Mouse (Mus musculus): Measurements from ENCODE around the gene Zfand2b. TPM values are rescaled to one million over a fixed set of nuclear protein-coding genes. Genes with fewer than 3 reads are reported as not detected.
A peak's percentile ranks its signal among the peaks of the same experiment; 100 is the strongest.

The Zfand2b gene
- total and polyA plus RNA-seq, 3 experiments: 13.2 to 31.4 (median 17.4) TPM

DNA sequence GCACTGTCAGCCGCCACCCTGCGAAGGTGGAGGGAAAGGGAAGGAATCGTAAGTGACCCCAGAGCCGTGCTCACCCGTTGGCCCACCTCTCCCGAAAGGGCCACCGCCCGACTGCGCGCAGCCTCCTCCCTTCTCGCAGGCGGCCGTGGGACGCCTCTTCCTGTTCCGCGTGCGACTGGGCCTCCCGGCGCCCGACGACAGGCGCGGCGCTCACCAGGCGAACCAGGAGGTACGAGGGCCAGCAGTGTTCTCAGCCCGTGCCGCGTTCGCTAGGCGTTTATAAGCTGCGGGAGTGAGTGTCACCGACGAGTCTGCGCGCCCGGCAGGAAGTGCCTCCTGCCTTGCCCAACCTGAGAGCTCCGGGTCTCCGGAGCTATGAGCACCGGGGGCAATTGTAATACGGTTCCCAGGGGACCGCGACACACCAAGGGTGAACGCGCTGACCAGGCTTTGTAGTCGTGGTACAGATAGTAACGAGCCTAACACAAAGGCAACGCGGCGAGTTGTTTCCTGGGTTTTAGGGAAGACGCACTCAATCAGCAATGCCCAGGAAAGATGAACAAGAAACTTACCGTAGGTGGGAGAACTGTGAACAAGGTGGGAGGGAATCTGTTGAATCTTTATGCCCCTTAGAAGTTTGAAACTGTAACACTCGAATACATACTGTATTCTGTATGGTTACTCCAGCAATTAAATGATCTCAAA, 26.8 kb upstream of the Zfand2b start:
- Histone ChIP-seq H3K4me1 (ENCODE audit: control insufficient read depth, insufficient read depth, low read length) (peaks cover 2% of the 10 kb centered on the region), H3K27ac (peak overlapping the region; percentile 97), H3K4me3 (peak overlapping the region; percentile 82), H3K36me3 (ENCODE audit: control insufficient read depth, insufficient read depth, low read length) (peaks cover 2% of the 10 kb centered on the region; the same call in 1 of the 2 replicates), H3K9ac (ENCODE audit: low read depth, low read length) (peak overlapping the region; percentile 88), H3K27me3 (ENCODE audit: control insufficient read depth, insufficient read depth, low read length) (no peaks in the 10 kb centered on the region), H3K79me2 (replicated peaks; ENCODE audit: control insufficient read depth, insufficient read depth, low read length) (no peaks in the 10 kb centered on the region)
- under 1% methylated on average over 53 of the region's 53 CpGs for WGBS
- peak; percentile 87 for DNase-seq
- peak; percentile 88 for TF ChIP-seq POLR2A (IDR thresholded peaks at IDR 0.05; ENCODE audit: insufficient read depth, low read depth, low read length)
- TF ChIP-seq EP300 (IDR thresholded peaks at IDR 0.05; ENCODE audit: insufficient read depth, low read depth, low read length): no peak
- intact Hi-C loops (cut with DNase I): loop anchor here (2.0 kb wide), 1 partner anchor 51 kb away; the partner anchor contains the start of genes Ankzf1 and Atg9a

DNA sequence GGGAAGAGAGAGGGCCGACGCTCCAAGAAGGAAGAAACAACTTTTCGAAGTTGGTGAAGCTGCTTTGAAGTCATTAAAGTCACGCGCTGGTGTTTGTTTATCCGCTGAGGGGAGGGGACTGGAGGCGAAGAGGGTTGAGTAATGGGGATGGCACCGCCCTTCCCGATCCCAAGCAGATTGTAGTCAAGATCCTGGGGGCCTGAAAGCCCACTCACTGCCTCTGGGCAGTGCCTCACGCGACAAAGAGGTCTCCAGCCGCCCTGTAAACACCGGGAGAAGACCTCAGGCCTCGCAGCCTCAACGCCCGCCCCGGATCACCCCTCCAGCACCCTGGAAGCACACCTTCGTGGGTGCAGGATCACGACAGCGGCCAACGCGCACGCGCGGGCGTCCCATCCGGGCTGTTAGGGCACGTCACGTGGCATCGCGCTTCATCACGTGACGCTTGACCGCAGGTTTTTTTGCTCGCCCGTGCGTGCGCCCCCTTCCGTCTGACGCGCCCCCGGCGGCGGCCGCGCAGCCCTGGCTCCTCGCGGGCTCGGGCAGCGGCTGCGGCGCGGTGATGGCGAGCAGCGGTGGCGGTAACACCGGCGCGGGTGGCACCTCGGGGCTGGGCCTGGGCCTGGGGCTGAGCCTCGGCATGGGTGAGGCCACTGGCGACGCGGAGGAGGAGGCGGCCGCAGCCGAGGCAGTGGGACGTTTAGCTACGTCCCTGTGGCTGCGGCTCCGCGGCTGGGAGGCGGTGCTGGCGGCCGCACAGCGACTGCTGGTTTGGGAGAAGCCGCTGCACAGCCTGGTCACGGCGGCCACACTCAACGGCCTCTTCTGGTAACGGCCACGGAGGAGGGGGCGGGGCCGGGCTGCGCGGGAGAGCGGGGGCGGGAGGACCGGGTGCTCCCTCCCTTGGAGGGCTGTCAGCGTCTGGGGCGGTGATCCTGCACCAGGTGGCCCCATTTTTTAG, 25.9 kb upstream of the Zfand2b start, which contains the start of the genes Cnppd1 and Retreg2:
Gene Cnppd1, minus strand, starts transcription at position 411 of the 961 bp plus-strand sequence.
Gene Retreg2, plus strand, starts transcription at position 478 of the 961 bp plus-strand sequence.
- H3K36me3 ChIP-seq (ENCODE audit: control insufficient read depth, insufficient read depth, low read length): peaks cover 2% of the 10 kb centered on the region; the same call in 1 of the 2 replicates
- H3K27me3 ChIP-seq (ENCODE audit: control insufficient read depth, insufficient read depth, low read length): no peaks in the 10 kb centered on the region
- peak within 1 kb of the TSS; percentile 98 for H3K9ac ChIP-seq (ENCODE audit: low read depth, low read length)
- H3K4me3 ChIP-seq: peak within 1 kb of the TSS; percentile 82
- TF ChIP-seq EP300 (IDR thresholded peaks at IDR 0.05; ENCODE audit: insufficient read depth, low read depth, low read length) (peak; percentile 73; the same call in 1 of the 2 replicates), POLR2A (IDR thresholded peaks at IDR 0.05; ENCODE audit: insufficient read depth, low read depth, low read length) (peak; percentile 94), CTCF (IDR thresholded peaks at IDR 0.05) (peak; percentile 86)
- under 1% methylated on average over 91 of the region's 91 CpGs for WGBS
- no peaks in the 10 kb centered on the region for H3K79me2 ChIP-seq (replicated peaks; ENCODE audit: control insufficient read depth, insufficient read depth, low read length)
- peaks cover 2% of the 10 kb centered on the region for H3K4me1 ChIP-seq (ENCODE audit: control insufficient read depth, insufficient read depth, low read length)
- peak within 1 kb of the TSS; percentile 97 for H3K27ac ChIP-seq
- peak; percentile 97 to 98 for DNase-seq
- intact Hi-C loops (cut with DNase I): loop anchor here (1.0 to 2.0 kb wide), 2 partner anchors 26 to 50 kb away; partner anchors contain the start of genes Ankzf1, Atg9a and Zfand2b

DNA sequence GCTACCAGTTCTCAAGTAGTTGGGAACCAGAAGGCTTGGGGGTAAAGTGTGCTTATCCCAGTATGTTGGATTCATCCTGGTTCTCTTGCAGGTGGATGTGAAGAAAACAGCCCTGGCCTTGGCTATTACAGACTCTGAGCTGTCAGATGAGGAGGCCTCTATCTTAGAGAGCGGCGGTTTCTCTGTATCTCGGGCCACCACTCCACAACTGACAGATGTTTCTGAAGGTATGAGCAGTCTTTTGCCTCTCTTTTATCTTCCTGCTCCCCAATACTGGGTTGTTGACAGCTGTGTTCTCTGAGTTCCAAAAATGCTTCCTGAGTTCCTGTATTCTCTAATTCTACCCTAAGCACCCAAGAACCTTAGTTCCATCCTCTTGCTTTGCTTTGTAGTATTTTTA, 22.9 kb upstream of the Zfand2b start:
- no peaks in the 10 kb centered on the region; the same call in none of the 2 replicates for H3K36me3 ChIP-seq (ENCODE audit: control insufficient read depth, insufficient read depth, low read length)

DNA sequence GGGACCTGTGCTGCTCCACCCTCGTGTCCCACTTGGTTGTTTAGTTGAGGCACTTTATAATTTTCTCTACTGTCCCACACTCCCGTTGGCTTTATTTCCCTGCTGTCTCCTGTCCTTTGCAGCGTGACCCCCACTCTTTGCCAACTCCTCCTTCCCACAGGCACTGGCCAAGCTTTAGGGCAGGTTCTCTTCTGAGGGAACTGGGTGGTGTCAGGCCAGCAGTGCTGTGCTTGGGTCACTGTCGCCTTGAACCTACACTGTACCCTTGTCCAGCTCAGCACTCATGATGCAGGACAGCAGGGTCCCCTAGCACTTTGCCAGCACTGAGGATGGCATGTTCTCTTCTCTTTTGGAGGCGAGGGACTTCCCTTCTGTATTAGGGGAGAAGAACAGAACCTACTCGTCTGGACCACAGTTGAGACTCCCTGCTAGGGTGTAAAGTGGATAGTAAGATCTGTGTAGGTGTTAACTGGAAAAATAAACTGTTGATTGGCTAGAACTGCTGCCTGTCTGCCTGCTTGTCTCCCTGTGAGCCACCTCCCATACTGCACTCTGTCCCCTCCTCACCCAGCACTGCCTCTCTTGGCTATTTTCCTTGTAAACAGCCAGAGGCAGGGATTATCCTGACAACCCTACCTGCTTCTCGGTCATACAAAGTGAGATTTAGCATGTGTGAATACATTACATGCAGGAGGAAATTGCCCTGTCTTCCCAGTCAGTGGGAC, 20.9 kb upstream of the Zfand2b start:
- intact Hi-C loops (cut with DNase I): no loop called here
- H3K4me1 ChIP-seq (ENCODE audit: control insufficient read depth, insufficient read depth, low read length): peaks cover 2% of the 10 kb centered on the region
- H3K4me3 ChIP-seq: no peak overlapping the region
- TF ChIP-seq CTCF (IDR thresholded peaks at IDR 0.05) (no peak), POLR2A (IDR thresholded peaks at IDR 0.05; ENCODE audit: insufficient read depth, low read depth, low read length) (no peak), EP300 (IDR thresholded peaks at IDR 0.05; ENCODE audit: insufficient read depth, low read depth, low read length) (no peak)
- no peaks in the 10 kb centered on the region for H3K79me2 ChIP-seq (replicated peaks; ENCODE audit: control insufficient read depth, insufficient read depth, low read length)
- no peaks in the 10 kb centered on the region for H3K27me3 ChIP-seq (ENCODE audit: control insufficient read depth, insufficient read depth, low read length)
- no peak for DNase-seq
- no peak overlapping the region for H3K9ac ChIP-seq (ENCODE audit: low read depth, low read length)
- H3K27ac ChIP-seq: no peak overlapping the region
- WGBS: 75% methylated on average over 7 of the region's 7 CpGs
- H3K36me3 ChIP-seq (ENCODE audit: control insufficient read depth, insufficient read depth, low read length): no peaks in the 10 kb centered on the region; the same call in 1 of the 2 replicates

More for the DNA sequence above, 22.9 kb upstream of the Zfand2b start:
- Histone ChIP-seq H3K79me2 (replicated peaks; ENCODE audit: control insufficient read depth, insufficient read depth, low read length) (no peaks in the 10 kb centered on the region), H3K27me3 (ENCODE audit: control insufficient read depth, insufficient read depth, low read length) (no peaks in the 10 kb centered on the region), H3K4me1 (ENCODE audit: control insufficient read depth, insufficient read depth, low read length) (peaks cover 2% of the 10 kb centered on the region), H3K9ac (ENCODE audit: low read depth, low read length) (no peak overlapping the region), H3K4me3 (no peak overlapping the region), H3K27ac (no peak overlapping the region)
- intact Hi-C loops (cut with DNase I): no loop called here
- WGBS: 94% methylated on average over 3 of the region's 3 CpGs
- TF ChIP-seq CTCF (IDR thresholded peaks at IDR 0.05): no peak
- no peak for TF ChIP-seq EP300 (IDR thresholded peaks at IDR 0.05; ENCODE audit: insufficient read depth, low read depth, low read length)
- no peak for TF ChIP-seq POLR2A (IDR thresholded peaks at IDR 0.05; ENCODE audit: insufficient read depth, low read depth, low read length)
- no peak for DNase-seq

DNA sequence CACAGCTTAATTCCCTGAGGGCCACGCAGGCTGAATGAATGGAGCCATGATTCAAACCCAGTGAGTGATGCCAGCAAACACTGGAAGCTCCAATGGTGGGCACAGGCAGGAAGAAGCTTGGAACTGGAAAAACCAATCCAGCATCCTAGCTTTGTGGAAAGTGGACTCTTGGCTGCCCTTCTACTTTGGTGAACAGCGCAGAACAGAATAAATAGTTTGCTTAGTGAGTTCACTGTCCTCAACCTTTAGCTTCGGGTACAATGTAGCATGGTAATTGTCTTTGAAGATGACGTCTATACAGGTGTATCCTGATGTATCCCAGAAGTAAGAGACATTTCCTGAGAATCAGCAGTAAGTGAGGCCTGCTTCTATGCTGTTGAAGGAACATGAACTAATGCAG, 19.7 kb upstream of the Zfand2b start:
- Histone ChIP-seq H3K9ac (ENCODE audit: low read depth, low read length) (no peak overlapping the region), H3K27ac (no peak overlapping the region), H3K36me3 (ENCODE audit: control insufficient read depth, insufficient read depth, low read length) (no peaks in the 10 kb centered on the region; the same call in 1 of the 2 replicates), H3K4me3 (no peak overlapping the region), H3K27me3 (ENCODE audit: control insufficient read depth, insufficient read depth, low read length) (no peaks in the 10 kb centered on the region), H3K4me1 (ENCODE audit: control insufficient read depth, insufficient read depth, low read length) (no peaks in the 10 kb centered on the region), H3K79me2 (replicated peaks; ENCODE audit: control insufficient read depth, insufficient read depth, low read length) (no peaks in the 10 kb centered on the region)
- WGBS: 83% methylated on average over 4 of the region's 4 CpGs
- DNase-seq: no peak
- intact Hi-C loops (cut with DNase I): no loop called here
- TF ChIP-seq EP300 (IDR thresholded peaks at IDR 0.05; ENCODE audit: insufficient read depth, low read depth, low read length) (no peak), CTCF (IDR thresholded peaks at IDR 0.05) (no peak), POLR2A (IDR thresholded peaks at IDR 0.05; ENCODE audit: insufficient read depth, low read depth, low read length) (no peak)

All from heart, adult 2 months (tissue).